Mouse (Mus musculus): ENCODE results near the gene Ulbp1. TPM values are rescaled to one million over a fixed set of nuclear protein-coding genes. Genes with fewer than 3 reads are reported as not detected.
"Not testable (repeated sequence)": the region's sequence is repeated elsewhere in the genome, so short reads cannot be mapped to it uniquely, and the experiment has no call there.

Ulbp1 gene
- polyA plus RNA-seq, 1 experiment = 9.8 TPM

DNA sequence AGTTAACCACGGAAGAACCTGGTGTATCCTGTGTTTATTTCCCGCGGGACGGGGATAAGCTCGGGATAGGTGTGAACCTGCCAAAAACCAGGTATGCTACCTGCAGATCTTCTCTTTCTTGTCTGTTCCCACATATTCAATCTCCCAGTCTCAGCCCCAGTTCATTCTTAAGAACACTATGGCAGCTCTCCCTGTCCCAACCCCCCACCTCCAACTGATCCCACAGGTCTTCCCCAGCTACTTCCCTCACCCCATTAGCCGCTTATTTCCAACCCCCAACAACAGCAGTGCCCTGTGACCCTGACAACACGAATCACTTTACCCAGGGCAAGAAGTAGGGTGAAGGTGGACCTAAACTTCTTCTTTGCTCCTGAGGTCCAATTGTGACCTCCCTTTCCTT, 3.0 kb downstream of the Ulbp1 start:
- Histone ChIP-seq H3K4me2 (ENCODE audit: low read depth) (peak overlapping the region; percentile 85), H3K79me2 (ENCODE audit: control insufficient read depth, insufficient read depth) (peaks cover 33% of the 10 kb centered on the region), H3K36me3 (ENCODE audit: control insufficient read depth, insufficient read depth) (peaks cover 6% of the 10 kb centered on the region), H3K4me3 (peak overlapping the region; percentile 33), H3K27me3 (ENCODE audit: control insufficient read depth, insufficient read depth, insufficient read length) (no peaks in the 10 kb centered on the region), H3ac (ENCODE audit: control insufficient read depth, insufficient read length) (no peak overlapping the region)
- TF ChIP-seq TCF12 (IDR thresholded peaks at IDR 0.05; ENCODE audit: insufficient read depth, poor library complexity, severe bottlenecking) (no peak), MAX (IDR thresholded peaks at IDR 0.05; ENCODE audit: low read depth) (no peak), POLR2A (IDR thresholded peaks at IDR 0.05; ENCODE audit: insufficient read length, low read depth) (no peak), SRF (IDR thresholded peaks at IDR 0.05; ENCODE audit: control insufficient read depth, insufficient read length, low read depth) (no peak), POLR2AphosphoS2 (IDR thresholded peaks at IDR 0.05; ENCODE audit: insufficient read length, low read depth) (no peak), MYOG (IDR thresholded peaks at IDR 0.05; ENCODE audit: control insufficient read depth in 1 of 3, insufficient read depth in 1 of 3, insufficient read length in 2 of 3, low read depth in 2 of 3) (no peak)

DNA sequence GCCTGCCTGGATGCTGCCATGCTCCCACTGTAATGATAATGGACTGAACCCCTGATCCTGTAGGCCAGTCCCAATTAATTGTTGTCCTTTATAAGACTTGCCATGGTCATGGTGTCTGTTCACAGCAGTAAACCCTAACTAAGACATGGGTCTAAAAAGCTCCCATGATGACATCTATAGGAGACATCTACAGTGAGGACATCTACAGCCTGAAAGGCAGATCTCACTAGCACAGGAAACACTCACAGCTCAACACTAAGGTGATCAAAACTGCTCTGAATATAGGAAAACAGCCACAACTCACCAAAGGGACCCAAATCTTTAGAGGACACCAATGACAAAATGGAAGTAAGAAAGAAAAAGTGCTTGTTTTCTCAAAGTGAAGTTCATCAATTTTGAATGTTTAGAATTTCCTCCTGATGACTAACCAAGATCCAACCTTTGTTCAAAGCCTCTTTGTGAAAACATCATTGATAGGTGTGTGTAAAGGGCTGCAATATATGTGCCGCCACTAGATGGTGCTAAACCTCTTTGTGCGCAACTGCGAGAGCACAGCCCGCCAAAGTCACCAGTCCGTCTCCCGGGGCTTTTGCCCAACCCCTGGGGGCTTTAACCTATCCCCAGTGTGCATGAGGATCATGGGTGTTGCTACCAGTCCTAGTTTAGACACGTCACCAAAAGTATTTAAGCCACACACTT, 3.6 kb downstream of the Ulbp1 start:
- peak overlapping the region; percentile 85 for H3K4me2 ChIP-seq (ENCODE audit: low read depth)
- H3K4me3 ChIP-seq = peak overlapping the region; percentile 33
- not testable (repeated sequence) for H3K36me3 ChIP-seq (ENCODE audit: control insufficient read depth, insufficient read depth); H3K27me3 ChIP-seq (ENCODE audit: control insufficient read depth, insufficient read depth, insufficient read length); H3ac ChIP-seq (ENCODE audit: control insufficient read depth, insufficient read length)
- H3K79me2 ChIP-seq (ENCODE audit: control insufficient read depth, insufficient read depth) = peaks cover 33% of the 10 kb centered on the region

DNA sequence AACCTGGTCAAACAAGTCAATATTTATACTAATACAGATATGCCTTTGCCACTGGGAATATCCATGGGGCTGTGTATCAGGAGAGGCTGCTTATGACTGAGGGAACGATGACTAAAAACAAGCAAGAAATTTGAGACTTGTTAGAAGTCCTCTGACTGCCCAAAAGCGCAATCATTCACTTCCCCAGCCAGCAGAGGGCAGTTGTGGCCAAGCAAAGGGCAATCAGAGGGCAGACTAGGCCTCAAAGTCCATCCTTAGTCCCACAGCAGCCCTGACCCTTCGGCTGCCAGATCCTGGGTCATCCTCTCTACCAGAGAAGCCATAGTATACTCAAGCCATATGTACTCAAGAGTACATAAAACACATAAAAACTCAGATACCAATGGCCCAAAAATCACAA, 11.4 kb downstream of the Ulbp1 start:
- Histone ChIP-seq H3K4me2 (ENCODE audit: low read depth) (no peak overlapping the region), H3ac (ENCODE audit: control insufficient read depth, insufficient read length) (no peak overlapping the region), H3K4me3 (no peak overlapping the region), H3K27me3 (ENCODE audit: control insufficient read depth, insufficient read depth, insufficient read length) (no peaks in the 10 kb centered on the region), H3K79me2 (ENCODE audit: control insufficient read depth, insufficient read depth) (no peaks in the 10 kb centered on the region), H3K36me3 (ENCODE audit: control insufficient read depth, insufficient read depth) (no peaks in the 10 kb centered on the region)
- TF ChIP-seq MAX (IDR thresholded peaks at IDR 0.05; ENCODE audit: low read depth) = no peak
- TF ChIP-seq CEBPB (IDR thresholded peaks at IDR 0.05; ENCODE audit: insufficient read depth, poor library complexity, severe bottlenecking) = no peak

DNA sequence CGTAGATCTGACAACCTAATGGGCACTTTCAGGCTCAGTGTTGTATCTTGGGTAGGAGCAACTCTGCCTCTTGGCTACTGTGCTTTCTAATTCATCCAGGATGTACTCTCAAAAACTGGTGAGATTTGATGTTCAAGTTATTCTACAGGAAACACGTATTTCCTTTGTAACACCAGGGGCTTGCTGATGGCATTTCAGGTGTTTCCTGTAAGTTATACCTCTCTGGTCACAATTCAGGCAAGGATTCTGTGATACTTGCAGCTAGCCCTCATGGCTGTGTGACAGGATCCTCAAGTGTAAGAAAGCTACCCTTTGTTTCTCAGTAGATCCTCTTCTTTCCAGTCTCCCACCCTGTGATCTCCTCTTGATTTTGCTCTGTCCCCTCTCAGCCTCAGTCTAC, 34.5 kb downstream of the Ulbp1 start:
- no peaks in the 10 kb centered on the region for H3K27me3 ChIP-seq (ENCODE audit: control insufficient read depth, insufficient read depth, insufficient read length)
- H3K36me3 ChIP-seq (ENCODE audit: control insufficient read depth, insufficient read depth) = no peaks in the 10 kb centered on the region
- TF ChIP-seq POLR2AphosphoS2 (IDR thresholded peaks at IDR 0.05; ENCODE audit: insufficient read length, low read depth) (no peak), REST (IDR thresholded peaks at IDR 0.05; ENCODE audit: insufficient read depth, insufficient read length) (no peak), USF1 (IDR thresholded peaks at IDR 0.05; ENCODE audit: low read depth) (no peak), TCF3 (IDR thresholded peaks at IDR 0.05; ENCODE audit: insufficient read length, low read depth) (no peak), MYOD1 (IDR thresholded peaks at IDR 0.05; ENCODE audit: control insufficient read depth in 1 of 3, insufficient read length in 2 of 3, low read depth in 2 of 3) (no peak), MAX (IDR thresholded peaks at IDR 0.05; ENCODE audit: low read depth) (no peak), TCF12 (IDR thresholded peaks at IDR 0.05; ENCODE audit: insufficient read depth, poor library complexity, severe bottlenecking) (no peak), E2F4 (IDR thresholded peaks at IDR 0.05; ENCODE audit: insufficient read depth) (no peak), CEBPB (IDR thresholded peaks at IDR 0.05; ENCODE audit: insufficient read depth, poor library complexity, severe bottlenecking) (no peak), MYOG (IDR thresholded peaks at IDR 0.05; ENCODE audit: control insufficient read depth in 1 of 3, insufficient read depth in 1 of 3, insufficient read length in 2 of 3, low read depth in 2 of 3) (no peak), SRF (IDR thresholded peaks at IDR 0.05; ENCODE audit: control insufficient read depth, insufficient read length, low read depth) (no peak), POLR2A (IDR thresholded peaks at IDR 0.05; ENCODE audit: insufficient read length, low read depth) (no peak)
- no peak overlapping the region for H3K4me3 ChIP-seq
- no peaks in the 10 kb centered on the region for H3K79me2 ChIP-seq (ENCODE audit: control insufficient read depth, insufficient read depth)
- no peak overlapping the region for H3ac ChIP-seq (ENCODE audit: control insufficient read depth, insufficient read length)
- no peak overlapping the region for H3K4me2 ChIP-seq (ENCODE audit: low read depth)

DNA sequence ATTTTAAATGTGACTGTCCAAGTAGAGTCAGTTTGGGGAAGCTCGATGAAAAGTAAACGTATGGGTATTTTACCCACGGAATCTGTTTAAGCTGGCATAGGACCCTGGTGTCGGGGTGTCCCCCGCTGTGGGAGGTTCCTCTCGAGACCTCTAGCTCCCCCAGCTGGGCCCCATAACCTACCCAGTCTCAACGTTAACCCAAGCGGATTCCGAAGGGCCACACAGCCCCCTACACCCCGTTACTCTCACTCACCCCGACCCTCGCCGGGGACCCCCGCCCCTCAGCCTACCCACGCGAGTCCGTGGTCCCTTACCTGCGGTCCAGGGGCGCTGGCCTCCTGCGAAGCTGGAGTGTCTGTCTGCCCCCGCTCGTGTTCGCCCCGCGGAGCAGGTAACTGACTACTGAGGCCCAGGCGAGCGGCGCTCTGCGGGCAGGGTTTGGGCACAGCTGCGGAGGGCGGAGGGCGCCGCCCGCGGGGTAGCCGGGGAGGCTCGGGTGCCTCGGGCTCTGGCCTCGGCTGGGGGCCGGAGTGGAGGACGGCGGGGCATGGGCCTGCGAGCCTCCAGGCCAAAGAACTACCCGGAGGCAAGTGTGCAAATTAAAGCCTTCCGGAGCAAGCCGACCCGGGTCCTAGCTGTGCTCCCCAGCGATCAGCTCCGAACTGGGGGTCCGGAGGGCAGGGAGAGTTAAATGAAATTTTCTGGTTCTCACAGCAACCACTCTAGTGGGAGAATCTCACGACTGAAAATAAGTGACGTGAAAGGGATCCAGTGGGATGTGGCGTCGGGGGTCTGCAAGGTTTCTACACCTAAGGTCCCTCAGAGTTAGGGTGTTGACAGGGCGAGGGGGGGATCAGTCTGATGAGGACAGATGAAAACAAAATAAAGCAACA, 80.0 kb downstream of the Ulbp1 start:
- H3K79me2 ChIP-seq (ENCODE audit: control insufficient read depth, insufficient read depth) = no peaks in the 10 kb centered on the region
- TF ChIP-seq POLR2AphosphoS2 (IDR thresholded peaks at IDR 0.05; ENCODE audit: insufficient read length, low read depth) = no peak
- no peak for TF ChIP-seq POLR2A (IDR thresholded peaks at IDR 0.05; ENCODE audit: insufficient read length, low read depth)
- TF ChIP-seq MAX (IDR thresholded peaks at IDR 0.05; ENCODE audit: low read depth) = no peak
- TF ChIP-seq MYOG (IDR thresholded peaks at IDR 0.05; ENCODE audit: control insufficient read depth in 1 of 3, insufficient read depth in 1 of 3, insufficient read length in 2 of 3, low read depth in 2 of 3) = no peak
- no peak for TF ChIP-seq MYOD1 (IDR thresholded peaks at IDR 0.05; ENCODE audit: control insufficient read depth in 1 of 3, insufficient read length in 2 of 3, low read depth in 2 of 3)
- TF ChIP-seq SRF (IDR thresholded peaks at IDR 0.05; ENCODE audit: control insufficient read depth, insufficient read length, low read depth) = no peak
- no peak for TF ChIP-seq CEBPB (IDR thresholded peaks at IDR 0.05; ENCODE audit: insufficient read depth, poor library complexity, severe bottlenecking)
- no peak for TF ChIP-seq E2F4 (IDR thresholded peaks at IDR 0.05; ENCODE audit: insufficient read depth)
- no peak for TF ChIP-seq REST (IDR thresholded peaks at IDR 0.05; ENCODE audit: insufficient read depth, insufficient read length)
- TF ChIP-seq TCF12 (IDR thresholded peaks at IDR 0.05; ENCODE audit: insufficient read depth, poor library complexity, severe bottlenecking) = no peak
- no peak for TF ChIP-seq USF1 (IDR thresholded peaks at IDR 0.05; ENCODE audit: low read depth)
- TF ChIP-seq TCF3 (IDR thresholded peaks at IDR 0.05; ENCODE audit: insufficient read length, low read depth) = no peak
- no peak overlapping the region for H3ac ChIP-seq (ENCODE audit: control insufficient read depth, insufficient read length)
- H3K27me3 ChIP-seq (ENCODE audit: control insufficient read depth, insufficient read depth, insufficient read length) = no peaks in the 10 kb centered on the region
- no peaks in the 10 kb centered on the region for H3K36me3 ChIP-seq (ENCODE audit: control insufficient read depth, insufficient read depth)
- no peak overlapping the region for H3K4me2 ChIP-seq (ENCODE audit: low read depth)
- no peak overlapping the region for H3K4me3 ChIP-seq

All from myocyte (in vitro differentiated cells).